Mouse (Mus musculus): ENCODE measurements around the gene Mt3. TPM values are rescaled to one million over a fixed set of nuclear protein-coding genes. Genes with fewer than 3 reads are reported as not detected.

The Mt3 gene
- polyA plus RNA-seq, 1 experiment from 2014 or later: not detected

DNA sequence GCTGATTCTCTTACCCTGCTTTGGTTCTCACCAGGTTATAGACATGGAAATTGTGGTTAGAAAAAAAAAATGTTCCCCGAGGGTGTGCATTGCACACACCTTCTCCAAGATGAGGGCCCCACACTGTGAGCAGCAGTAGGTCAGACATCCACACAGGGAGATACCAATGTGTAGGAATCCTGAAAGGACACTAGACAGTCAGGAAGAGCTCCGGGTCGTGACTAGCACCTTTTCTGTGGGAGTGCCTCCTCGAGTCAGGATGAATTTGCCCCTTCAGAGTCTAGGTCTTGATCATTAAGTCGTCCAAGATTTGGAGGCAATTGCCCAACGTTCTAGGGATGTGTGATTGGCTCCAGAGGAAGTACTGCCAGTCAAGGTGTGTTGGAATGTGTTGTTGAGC, 33.4 kb downstream of the Mt3 start:
- Histone ChIP-seq H3K4me3 (ENCODE audit: inconsistent target) (no peak overlapping the region), H3K79me2 (ENCODE audit: inconsistent target) (peaks cover 3% of the 10 kb centered on the region; the same call in 1 of the 2 replicates), H3K36me3 (ENCODE audit: inconsistent target) (no peaks in the 10 kb centered on the region), H3K27ac (no peak overlapping the region)
- WGBS (ENCODE audit: missing documents): 79% methylated on average over 6 of the region's 6 CpGs

DNA sequence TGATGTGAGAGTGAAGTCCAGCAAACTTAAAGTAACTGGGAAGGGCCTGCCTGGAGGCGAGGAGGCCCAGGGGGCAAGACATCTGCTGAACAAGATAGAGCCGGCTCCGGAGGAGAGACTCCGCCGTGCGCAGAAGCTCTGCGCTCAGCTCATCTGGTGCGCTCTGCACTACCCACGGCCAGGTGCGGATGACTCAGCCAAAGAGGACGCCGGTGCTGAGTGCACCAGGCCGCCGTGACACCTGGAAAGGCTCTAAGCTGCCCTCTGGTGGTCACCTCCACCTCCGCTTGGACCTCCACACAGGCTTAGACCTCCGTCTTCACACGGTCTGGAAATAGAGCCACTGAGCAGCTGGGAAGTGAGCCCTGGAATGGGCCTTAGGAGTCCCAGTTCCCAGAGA, 34.1 kb downstream of the Mt3 start:
- WGBS (ENCODE audit: missing documents): 29% methylated on average over 14 of the region's 17 CpGs
- Histone ChIP-seq H3K4me3 (ENCODE audit: inconsistent target) (no peak overlapping the region), H3K79me2 (ENCODE audit: inconsistent target) (no peaks in the 10 kb centered on the region), H3K36me3 (ENCODE audit: inconsistent target) (no peaks in the 10 kb centered on the region), H3K27ac (no peak overlapping the region)

DNA sequence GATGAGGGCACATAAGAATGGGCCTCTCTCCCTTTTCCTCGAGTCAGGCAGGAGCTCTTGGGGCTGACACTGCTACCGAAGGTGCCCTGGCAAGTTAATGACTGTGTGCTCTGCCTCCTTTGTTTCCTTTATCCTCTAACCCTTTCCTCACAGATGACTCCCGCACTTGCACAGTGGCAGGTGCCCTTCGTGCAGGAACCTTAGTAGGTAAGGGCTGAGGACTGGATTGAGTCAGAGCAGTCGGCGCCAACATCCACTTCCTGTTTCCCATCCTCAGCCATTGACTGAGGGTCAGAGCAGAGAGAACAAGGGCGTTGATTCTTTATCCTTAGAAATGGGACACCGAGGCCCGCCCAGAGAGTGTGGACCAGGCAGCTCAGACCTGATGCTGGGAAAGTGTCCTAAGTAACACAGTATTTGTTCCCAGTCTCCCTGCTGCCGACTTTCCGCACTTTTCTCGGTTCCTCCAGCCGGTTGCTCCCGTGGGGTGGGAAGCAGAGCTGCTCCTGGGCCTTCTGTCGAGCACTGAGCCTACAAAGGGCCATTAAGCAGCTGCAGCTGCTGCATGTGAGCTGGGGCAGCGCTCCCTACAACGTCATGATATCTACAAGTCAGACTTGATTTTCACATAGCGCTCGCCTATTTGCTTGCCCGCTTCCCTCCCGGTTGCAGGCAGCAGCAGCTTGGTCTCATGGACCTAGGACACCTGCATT, 35.0 kb downstream of the Mt3 start:
- Histone ChIP-seq H3K27ac (no peak overlapping the region), H3K4me3 (ENCODE audit: inconsistent target) (no peak overlapping the region), H3K36me3 (ENCODE audit: inconsistent target) (no peaks in the 10 kb centered on the region), H3K79me2 (ENCODE audit: inconsistent target) (no peaks in the 10 kb centered on the region)
- WGBS (ENCODE audit: missing documents): 31% methylated on average over 19 of the region's 21 CpGs

DNA sequence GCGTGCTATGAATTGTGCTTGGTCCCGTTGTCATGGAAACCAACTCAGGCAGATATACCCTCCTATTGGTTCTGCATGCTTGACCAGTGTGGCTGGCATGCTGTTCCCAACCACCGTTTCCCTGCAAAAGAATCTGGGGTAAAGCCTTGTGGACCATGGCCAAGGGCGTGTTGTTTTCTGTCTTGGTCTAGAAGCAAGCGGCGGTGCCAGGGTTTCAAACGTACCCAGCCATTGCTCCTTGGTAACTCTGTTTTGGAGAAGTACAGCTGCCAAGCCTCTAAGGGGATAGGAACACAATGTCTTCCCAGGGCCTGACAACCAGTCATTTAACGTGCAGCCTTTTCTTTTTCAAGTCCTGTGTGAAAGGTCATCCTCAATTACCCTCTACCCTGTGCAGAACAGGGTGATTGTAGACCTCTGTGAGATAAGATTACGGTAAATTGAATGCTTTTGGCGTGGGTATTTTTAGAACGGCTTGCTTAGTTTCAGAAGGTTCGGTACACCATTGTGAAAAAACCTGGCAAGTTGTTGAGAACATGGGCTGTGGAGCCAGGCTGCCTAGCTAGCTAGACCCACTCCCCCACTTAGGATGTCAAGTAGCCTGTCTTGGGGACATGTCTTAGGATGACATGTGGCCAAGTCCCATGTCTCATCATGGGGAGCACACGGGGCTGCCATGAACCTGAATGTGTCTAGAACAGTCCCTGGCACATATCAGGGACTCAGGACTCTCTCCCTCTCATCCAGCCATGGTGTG, 37.0 kb downstream of the Mt3 start:
- WGBS (ENCODE audit: missing documents): 88% methylated on average over 13 of the region's 13 CpGs
- Histone ChIP-seq H3K79me2 (ENCODE audit: inconsistent target) (no peaks in the 10 kb centered on the region), H3K4me3 (ENCODE audit: inconsistent target) (no peak overlapping the region), H3K27ac (no peak overlapping the region), H3K36me3 (ENCODE audit: inconsistent target) (no peaks in the 10 kb centered on the region)

DNA sequence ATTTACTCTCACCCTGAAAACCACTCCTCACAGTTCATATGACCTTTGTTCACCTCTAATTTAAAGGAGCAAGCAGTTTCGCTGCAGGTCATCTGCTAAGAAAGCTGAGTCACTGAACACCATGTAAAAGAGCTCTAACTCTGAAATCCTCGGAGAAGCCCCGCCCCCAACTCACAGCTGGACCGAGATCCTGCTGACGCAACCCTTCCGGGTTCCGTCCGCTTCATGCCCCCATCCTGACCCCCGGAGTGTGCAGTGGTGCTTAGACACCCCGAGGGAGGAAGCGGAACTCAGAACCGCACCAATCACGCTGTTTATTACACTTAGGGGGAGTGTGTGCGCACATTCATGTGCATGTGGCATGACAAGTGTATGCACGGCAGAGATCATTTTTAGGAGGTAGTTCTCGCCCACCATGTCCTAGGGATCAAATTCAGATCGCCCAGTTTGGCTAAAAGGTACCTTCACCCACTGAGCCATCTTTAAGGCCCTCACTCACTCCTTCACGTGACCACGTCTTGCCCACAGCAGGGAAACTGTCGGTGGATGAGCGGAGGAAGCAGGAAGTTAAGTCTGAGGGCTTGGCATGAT, 38.8 kb downstream of the Mt3 start:
- H3K4me3 ChIP-seq (ENCODE audit: inconsistent target): no peak overlapping the region
- peak overlapping the region; percentile 78 for H3K27ac ChIP-seq
- 6% methylated on average over 21 of the region's 21 CpGs for WGBS (ENCODE audit: missing documents)
- no peaks in the 10 kb centered on the region for H3K79me2 ChIP-seq (ENCODE audit: inconsistent target)
- no peaks in the 10 kb centered on the region for H3K36me3 ChIP-seq (ENCODE audit: inconsistent target)

DNA sequence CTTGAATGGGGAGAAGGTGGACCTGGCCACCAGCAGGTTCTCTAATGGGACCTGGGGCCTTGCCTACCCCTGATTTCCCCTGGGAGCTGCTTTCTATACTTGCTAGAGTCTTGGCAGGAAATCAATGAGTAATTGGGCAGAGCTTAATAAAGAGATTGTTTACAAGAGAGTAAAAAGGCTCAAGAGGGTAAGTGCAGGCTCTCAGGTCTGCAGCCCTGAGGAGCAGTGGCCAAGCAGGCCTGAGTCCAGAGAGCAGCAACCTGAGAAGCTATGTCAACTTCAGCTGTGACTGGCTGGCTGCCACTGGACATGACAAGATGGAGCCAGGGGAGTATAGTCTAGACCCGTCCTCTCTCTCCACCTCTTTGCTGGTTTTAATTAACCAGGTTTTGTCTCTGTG, 40.5 kb downstream of the Mt3 start:
- H3K4me3 ChIP-seq (ENCODE audit: inconsistent target): no peak overlapping the region
- WGBS (ENCODE audit: missing documents): 89% methylated on average over 1 of the region's 1 CpGs

DNA sequence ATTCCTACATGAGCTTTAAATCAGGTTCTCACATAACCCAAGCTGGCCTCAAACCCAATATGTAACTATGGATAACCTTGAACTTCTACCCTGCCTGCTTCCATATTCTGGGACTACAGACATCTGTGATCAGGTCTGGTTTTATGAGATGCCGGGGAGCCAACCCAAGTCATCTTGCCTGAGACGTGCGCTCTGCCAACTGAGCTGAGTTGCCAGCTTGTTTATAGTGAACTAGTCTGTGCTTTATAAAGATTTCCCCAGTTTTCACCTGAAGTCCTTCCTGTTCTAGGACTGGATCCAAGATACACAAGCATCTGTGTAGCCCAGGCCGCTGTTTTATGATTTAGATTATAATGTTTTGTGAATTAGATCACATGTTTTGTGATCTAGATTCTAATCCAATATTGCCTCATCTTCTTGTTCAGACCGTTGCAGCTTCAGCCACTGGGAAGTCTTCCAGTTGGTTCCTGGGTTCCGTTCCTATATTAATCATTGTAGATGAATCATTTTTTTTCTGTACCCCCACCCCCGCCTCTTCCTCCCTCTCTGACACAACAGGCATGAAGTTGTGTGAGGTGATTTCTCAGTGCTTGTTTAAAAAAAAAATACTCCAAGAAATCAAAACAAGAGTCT, 42.3 kb downstream of the Mt3 start:
- WGBS (ENCODE audit: missing documents): 84% methylated on average over 7 of the region's 7 CpGs
- Histone ChIP-seq H3K4me3 (ENCODE audit: inconsistent target) (no peak overlapping the region), H3K27ac (no peak overlapping the region)

More for the DNA sequence above, 40.5 kb downstream of the Mt3 start:
- Histone ChIP-seq H3K36me3 (ENCODE audit: inconsistent target) (no peaks in the 10 kb centered on the region), H3K27ac (no peak overlapping the region), H3K79me2 (ENCODE audit: inconsistent target) (no peaks in the 10 kb centered on the region)

DNA sequence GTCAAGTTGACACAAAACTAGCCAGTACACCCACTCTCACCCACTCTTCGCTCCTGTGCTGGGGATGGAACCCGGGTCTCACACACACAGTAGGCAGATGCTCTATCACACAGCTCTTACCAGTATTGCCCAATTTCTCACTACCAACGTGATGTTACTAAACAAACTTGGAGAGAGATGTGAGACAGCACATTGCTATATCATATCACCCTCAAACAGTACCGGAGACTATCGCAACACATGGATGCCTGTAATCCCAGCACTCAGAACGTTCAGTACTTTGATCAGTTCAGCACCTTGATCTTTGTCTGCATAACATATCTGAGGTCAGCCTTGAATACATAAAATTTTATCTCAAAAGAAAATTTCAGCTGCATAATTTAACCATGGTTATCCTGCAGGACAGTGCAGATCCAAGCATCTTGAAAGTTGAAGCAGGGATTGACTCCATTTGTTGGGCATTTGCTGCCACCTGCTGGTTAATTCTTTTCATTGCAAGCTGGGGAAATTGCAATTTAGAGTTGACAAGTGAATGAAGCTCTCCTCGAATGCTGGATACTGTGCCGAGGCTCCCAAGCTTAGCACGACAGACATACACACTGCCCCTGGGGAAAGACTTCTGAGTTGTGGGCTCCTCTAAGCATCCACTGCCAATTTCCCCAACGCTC, 46.9 kb downstream of the Mt3 start:
- 43% methylated on average over 10 of the region's 10 CpGs for WGBS (ENCODE audit: missing documents)

More for the DNA sequence above, 42.3 kb downstream of the Mt3 start:
- Histone ChIP-seq H3K36me3 (ENCODE audit: inconsistent target) (no peaks in the 10 kb centered on the region), H3K79me2 (ENCODE audit: inconsistent target) (no peaks in the 10 kb centered on the region)

More for the DNA sequence above, 46.9 kb downstream of the Mt3 start:
- Histone ChIP-seq H3K36me3 (ENCODE audit: inconsistent target) (no peaks in the 10 kb centered on the region), H3K4me3 (ENCODE audit: inconsistent target) (no peak overlapping the region), H3K79me2 (ENCODE audit: inconsistent target) (no peaks in the 10 kb centered on the region), H3K27ac (no peak overlapping the region)

Other genes with a start within 250 kb of the Mt3 start
- gene Amfr, start 139.8 kb upstream of the Mt3 start, polyA plus RNA-seq (2018): 58.0 to 95.8 TPM (median 83.8 TPM) in 3 replicates
- gene Nudt21, start 115.6 kb upstream of the Mt3 start, polyA plus RNA-seq (2018): 14.7 to 21.2 TPM (median 18.5 TPM) in 3 replicates
- 9.5 to 14.0 TPM (median 11.2 TPM) in 3 replicates for gene Ogfod1, start 115.4 kb upstream of the Mt3 start, polyA plus RNA-seq (2018)
- gene Bbs2, start 53.7 kb upstream of the Mt3 start, polyA plus RNA-seq (2018): 2.6 to 5.6 TPM (median 3.7 TPM) in 3 replicates
- not detected in 3 replicates for gene Mt4, start 15.4 kb upstream of the Mt3 start, polyA plus RNA-seq (2018)
- gene Mt2, start 20.1 kb downstream of the Mt3 start, polyA plus RNA-seq (2018): 23.3 to 71.9 TPM (median 36.5 TPM) in 3 replicates
- gene Mt1, start 26.5 kb downstream of the Mt3 start, polyA plus RNA-seq (2018): 337 to 418 TPM (median 412 TPM) in 3 replicates
- 20.6 to 35.1 TPM (median 24.9 TPM) in 3 replicates for gene Nup93, start 62.0 kb downstream of the Mt3 start, polyA plus RNA-seq (2018)
- gene Slc12a3, start 176.6 kb downstream of the Mt3 start, polyA plus RNA-seq (2018): not detected in 3 replicates
- 10.5 to 51.9 TPM (median 22.0 TPM) in 3 replicates for gene Herpud1, start 233.8 kb downstream of the Mt3 start, polyA plus RNA-seq (2018)

Measured in macrophage (primary cell).